Mouse (Mus musculus) inflammation-experienced regulatory T-cells, adult 6 months (primary cell): ENCODE data around the gene Krt14. TPM values are rescaled to one million over a fixed set of nuclear protein-coding genes. Genes with fewer than 3 reads are reported as not detected.
"Not testable (repeated sequence)": the region's sequence is repeated elsewhere in the genome, so short reads cannot be mapped to it uniquely, and the experiment has no call there.

Source experiments
- ATAC-seq: one replicate; pipeline ENCODE4 v1.8.0; 2017
- polyA plus RNA-seq, 3 experiments: library from polyadenylated mRNA; unstranded; fragments of 100-300 nt; shearing (Covaris generic); gene quantifications; one replicate each; pipeline ENCODE4 v1.2.1; 2017

Krt14 gene
- polyA plus RNA-seq: not detected

- no peak for ATAC-seq
Measured at GRCm38 (mm10) chr11:100207498-100207897, at the start of gene Krt14. Gene Krt14, minus strand, starts transcription at chr11:100207548.

- no peak for ATAC-seq
Measured at GRCm38 (mm10) chr11:100255514-100255913, 48.2 kb upstream of the Krt14 start.

- no peak for ATAC-seq
Measured at GRCm38 (mm10) chr11:100254360-100255090, 47.2 kb upstream of the Krt14 start.

- no peak for ATAC-seq
Measured at GRCm38 (mm10) chr11:100248852-100249465, 41.6 kb upstream of the Krt14 start, which contains the start of gene Krt16. Gene Krt16, minus strand, starts transcription at chr11:100248902.

- ATAC-seq: not testable (repeated sequence)
Measured at GRCm38 (mm10) chr11:100246471-100246870, 39.1 kb upstream of the Krt14 start.

- ATAC-seq: not testable (repeated sequence)
Measured at GRCm38 (mm10) chr11:100240272-100240671, 32.9 kb upstream of the Krt14 start.

- no peak for ATAC-seq
Measured at GRCm38 (mm10) chr11:100221741-100222140, 14.4 kb upstream of the Krt14 start.

- ATAC-seq: no peak
Measured at GRCm38 (mm10) chr11:100219304-100219703, 12.0 kb upstream of the Krt14 start.

- ATAC-seq: no peak
Measured at GRCm38 (mm10) chr11:100208542-100208941, 1.2 kb upstream of the Krt14 start.

GRCm38 (mm10) chr11:100203448-100203847 lies 3.9 kb downstream of the Krt14 start:
- ATAC-seq: no peak

GRCm38 (mm10) chr11:100202906-100203305 lies 4.4 kb downstream of the Krt14 start:
- ATAC-seq: no peak

GRCm38 (mm10) chr11:100200104-100200820 lies 7.1 kb downstream of the Krt14 start:
- no peak for ATAC-seq

GRCm38 (mm10) chr11:100198666-100199065 lies 8.7 kb downstream of the Krt14 start:
- no peak for ATAC-seq

GRCm38 (mm10) chr11:100192992-100193391 lies 14.4 kb downstream of the Krt14 start, which contains the start of gene Krt9:
Gene Krt9, minus strand, starts transcription at chr11:100193246.
- no peak for ATAC-seq

GRCm38 (mm10) chr11:100191820-100192219 lies 15.5 kb downstream of the Krt14 start:
- no peak for ATAC-seq

- no peak for ATAC-seq
Measured at GRCm38 (mm10) chr11:100186736-100187135, 20.6 kb downstream of the Krt14 start.

GRCm38 (mm10) chr11:100181725-100182124 lies 25.6 kb downstream of the Krt14 start:
- ATAC-seq: no peak

GRCm38 (mm10) chr11:100179260-100179659 lies 28.1 kb downstream of the Krt14 start:
- ATAC-seq: no peak

GRCm38 (mm10) chr11:100178307-100178706 lies 29.0 kb downstream of the Krt14 start:
- ATAC-seq: no peak

- ATAC-seq: no peak
Measured at GRCm38 (mm10) chr11:100176791-100177190, 30.6 kb downstream of the Krt14 start.

GRCm38 (mm10) chr11:100168765-100169762 lies 38.3 kb downstream of the Krt14 start:
- ATAC-seq: no peak

GRCm38 (mm10) chr11:100168071-100168470 lies 39.3 kb downstream of the Krt14 start:
- ATAC-seq: no peak
